Mouse (Mus musculus) MEL (cell line): ENCODE measurements around the gene Ern1. TPM values are rescaled to one million over a fixed set of nuclear protein-coding genes. Genes with fewer than 3 reads are reported as not detected.

Experiments used
- DNase-seq: peaks from one replicate; pipeline ENCODE4 v3.0.0; 2011; ENCODE audit warnings: low read depth, low spot score
- H3K27ac ChIP-seq: 2 replicates; pipeline ENCODE4 v1.5.1; 2012; ENCODE audit warnings: low read depth, mild to moderate bottlenecking, control low read depth, low read length, moderate library complexity; ENCODE audit not compliant: control insufficient read depth
- H3K27me3 ChIP-seq, 2 experiments: fragments of 150-350 bp in 1 of 2; sonication (generic) in 1 of 2; 2 replicates each; pipeline ENCODE4 v1.6.1; 2012; ENCODE audit warnings: low read length in 2 of 2, mild to moderate bottlenecking in 2 of 2, improper control_type of control experiment in 1 of 2, moderate library complexity in 1 of 2; ENCODE audit not compliant: insufficient read depth in 2 of 2, control insufficient read depth in 1 of 2
- H3K36me3 ChIP-seq, 2 experiments: 2 replicates each; pipeline ENCODE4 v1.6.1; 2012 to 2014; ENCODE audit warnings: low read length in 2 of 2, improper control_type of control experiment in 1 of 2, inconsistent platforms in 1 of 2, mild to moderate bottlenecking in 1 of 2; ENCODE audit not compliant: insufficient read depth in 2 of 2, control insufficient read depth in 1 of 2
- H3K4me1 ChIP-seq, 2 experiments: fragments of 150-350 bp in 1 of 2; sonication (generic) in 1 of 2; 2 replicates each; pipeline ENCODE4 v1.6.1; 2012; ENCODE audit warnings: low read length in 2 of 2, improper control_type of control experiment in 1 of 2, mild to moderate bottlenecking in 1 of 2; ENCODE audit not compliant: insufficient read depth in 2 of 2, control insufficient read depth in 1 of 2
- H3K4me3 ChIP-seq, 2 experiments: fragments of 150-350 bp in 1 of 2; sonication (generic) in 1 of 2; 2 replicates each; pipeline ENCODE4 v1.5.1; 2012; ENCODE audit warnings: low read depth in 2 of 2, low read length in 2 of 2, mild to moderate bottlenecking in 2 of 2, moderate library complexity in 2 of 2, control low read depth in 1 of 2, improper control_type of control experiment in 1 of 2; ENCODE audit not compliant: control insufficient read depth in 1 of 2, insufficient read depth in 1 of 2
- H3K79me2 ChIP-seq: 2 replicates; pipeline ENCODE4 v1.6.1; 2012; ENCODE audit warnings: mild to moderate bottlenecking, low read length, moderate library complexity; ENCODE audit not compliant: control insufficient read depth, poor library complexity, insufficient read depth
- H3K9ac ChIP-seq: 2 replicates; pipeline ENCODE4 v1.6.1; 2012; ENCODE audit warnings: low read depth, mild to moderate bottlenecking, control low read depth, low read length, moderate library complexity; ENCODE audit not compliant: control insufficient read depth, poor library complexity, severe bottlenecking
- H3K9me3 ChIP-seq: fragments of 150-350 bp; sonication (generic); replicated peaks from 2 replicates; pipeline ENCODE4 v1.6.1; 2012; ENCODE audit warnings: mild to moderate bottlenecking, low read length, improper control_type of control experiment, moderate library complexity; ENCODE audit not compliant: insufficient read depth
- CHD2 ChIP-seq: IDR thresholded peaks from 2 replicates; pipeline ENCODE4 v1.6.1; 2011; ENCODE audit warnings: low read length, improper control_type of control experiment
- ELF1 ChIP-seq: IDR thresholded peaks from 2 replicates; pipeline ENCODE4 v1.6.1; 2014; ENCODE audit warnings: low read depth, mild to moderate bottlenecking, inconsistent platforms, low read length, improper control_type of control experiment, moderate library complexity
- EP300 ChIP-seq, 2 experiments: IDR thresholded peaks; 2 replicates each; pipeline ENCODE4 v1.6.1; 2011; ENCODE audit warnings: improper control_type of control experiment in 2 of 2, low read length in 2 of 2, low read depth in 1 of 2, mild to moderate bottlenecking in 1 of 2
- NRF1 ChIP-seq: IDR thresholded peaks from 2 replicates; pipeline ENCODE4 v1.6.1; 2014; ENCODE audit warnings: low read depth, mild to moderate bottlenecking, inconsistent platforms, low read length, improper control_type of control experiment, moderate library complexity; ENCODE audit not compliant: poor library complexity, insufficient read depth, severe bottlenecking
- POLR2A ChIP-seq, 2 experiments: IDR thresholded peaks; 2 replicates each; pipeline ENCODE4 v1.6.1; 2011 to 2012; ENCODE audit warnings: low read length in 2 of 2, mild to moderate bottlenecking in 2 of 2, control low read depth in 1 of 2, improper control_type of control experiment in 1 of 2, low read depth in 1 of 2, moderate library complexity in 1 of 2; ENCODE audit not compliant: control insufficient read depth in 1 of 2, insufficient read depth in 1 of 2, poor library complexity in 1 of 2
- RAD21 ChIP-seq: IDR thresholded peaks from 2 replicates; pipeline ENCODE4 v1.6.1; 2011; ENCODE audit warnings: mild to moderate bottlenecking, low read depth, low read length, improper control_type of control experiment
- USF1 ChIP-seq: IDR thresholded peaks from 2 replicates; pipeline ENCODE4 v1.6.1; 2014; ENCODE audit warnings: low read depth, mild to moderate bottlenecking, inconsistent platforms, low read length, improper control_type of control experiment, moderate library complexity
- ZC3H11A ChIP-seq: IDR thresholded peaks from 2 replicates; pipeline ENCODE4 v1.6.1; 2012; ENCODE audit warnings: low read depth, mild to moderate bottlenecking, inconsistent platforms, low read length, improper control_type of control experiment
- ZNF384 ChIP-seq: IDR thresholded peaks from 2 replicates; pipeline ENCODE4 v1.6.1; 2012; ENCODE audit warnings: low read depth, mild to moderate bottlenecking, inconsistent platforms, low read length, improper control_type of control experiment
- polyA plus RNA-seq, 2 experiments: library from polyadenylated mRNA; stranded (reverse) in 1 of 2; unstranded in 1 of 2; fragments of >175 nt in 1 of 2; fragments of >200 nt in 1 of 2; gene quantifications; 2 replicates each; pipeline versions ENCODE4 v1.2.1 to v1.2.4; 2012; ENCODE audit warnings: low replicate concordance in 2 of 2, low read depth in 1 of 2; ENCODE audit not compliant: insufficient read length in 2 of 2, insufficient read depth in 1 of 2, missing spikeins in 1 of 2
- total RNA-seq: library from RNA; depleted of rRNA; stranded (reverse); fragments of 300-350 nt; gene quantifications from 2 replicates; pipeline ENCODE4 v1.2.3, GENCODE M21; 2012

The Ern1 gene
- total and polyA plus RNA-seq, 3 experiments, result 4.3 to 5.7 TPM; not detected in 1

DNA sequence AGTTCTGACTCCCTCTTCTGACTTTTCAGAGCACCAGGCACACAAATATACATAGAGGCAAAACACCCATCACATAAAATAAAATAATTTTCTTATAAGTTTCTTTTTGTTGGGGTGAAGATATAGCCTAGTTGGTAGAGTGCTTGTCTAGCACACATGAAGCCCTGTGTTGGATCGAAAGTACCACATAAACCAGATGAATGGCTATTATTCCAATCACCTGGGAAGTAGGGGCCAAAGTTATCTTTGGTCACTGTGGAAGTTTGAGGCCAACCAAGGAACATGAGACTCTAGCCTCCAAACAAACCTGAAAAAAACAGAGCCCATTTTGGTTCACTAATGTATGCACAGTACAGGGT, 22.1 kb downstream of the Ern1 start:
- Histone ChIP-seq H3K79me2 (peaks cover 5% of the 10 kb centered on the region; the same call in 1 of the 2 replicates), H3K27me3 (no peaks in the 10 kb centered on the region), H3K36me3 (peaks cover 0 to 44% of the 10 kb centered on the region in 2 experiments; a peak in 2 of 4 replicates), H3K4me3 (no peak overlapping the region), H3K27ac (no peak overlapping the region), H3K9ac (no peak overlapping the region), H3K4me1 (peaks cover 15 to 35% of the 10 kb centered on the region in 2 experiments), H3K9me3 (no peaks in the 10 kb centered on the region)
- no peak for DNase-seq
- TF ChIP-seq RAD21, result no peak
- no peak for TF ChIP-seq ZC3H11A
- TF ChIP-seq POLR2A (IDR thresholded peaks at IDR 0.05; ENCODE audit: control insufficient read depth in 1 of 2, insufficient read depth in 1 of 2, low read depth in 1 of 2, low read length in 2 of 2, poor library complexity in 1 of 2), result no peak

DNA sequence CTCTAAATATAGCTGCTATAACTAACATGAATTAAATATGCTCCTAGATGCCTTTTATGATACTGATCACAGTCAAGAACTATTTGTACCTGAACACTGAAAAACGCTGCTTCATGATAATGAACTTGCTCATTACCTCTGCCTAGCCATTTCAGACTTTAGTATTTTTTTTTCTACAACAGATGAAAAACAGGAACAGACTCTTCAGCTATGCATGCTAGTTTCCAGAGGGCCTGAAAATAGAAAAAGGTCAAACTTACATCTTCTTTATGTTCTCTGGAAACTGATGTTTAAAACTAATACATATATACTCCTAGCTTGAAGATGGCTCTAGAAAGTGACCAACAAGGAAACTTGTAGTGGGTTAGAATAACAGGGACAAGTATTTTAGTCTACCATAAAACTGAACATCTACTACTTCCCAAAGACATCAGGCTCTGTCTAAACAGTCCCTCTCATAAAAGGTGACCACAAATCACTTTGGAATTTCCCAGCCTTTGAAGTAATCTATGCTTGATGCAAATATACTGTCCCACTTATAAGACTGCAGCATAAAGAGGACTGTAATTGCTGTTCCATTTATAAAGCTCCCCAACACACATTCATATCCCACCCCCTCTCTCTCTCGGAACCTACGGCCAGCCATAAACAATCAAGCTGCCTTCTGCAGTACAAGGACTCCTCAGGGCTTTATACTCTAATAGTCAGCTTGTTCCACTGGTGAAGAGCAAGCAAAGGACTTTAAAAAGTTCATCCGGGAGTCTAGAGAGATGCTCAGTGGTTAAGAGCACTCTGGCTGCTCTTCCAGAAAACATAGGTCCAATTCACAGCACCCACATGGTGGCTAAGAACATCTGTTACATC, 22.7 kb downstream of the Ern1 start:
- DNase-seq, result no peak
- H3K27ac ChIP-seq, result no peak overlapping the region

GRCm38 (mm10) chr11:106463845-106464244, 23.8 kb downstream of the Ern1 start:
- H3K27me3 ChIP-seq, result no peaks in the 10 kb centered on the region
- H3K36me3 ChIP-seq, result peaks cover 0 to 45% of the 10 kb centered on the region in 2 experiments; a peak in 2 of 4 replicates
- peaks cover 18 to 34% of the 10 kb centered on the region in 2 experiments for H3K4me1 ChIP-seq
- TF ChIP-seq NRF1 (no peak), POLR2A (IDR thresholded peaks at IDR 0.05; ENCODE audit: control insufficient read depth in 1 of 2, insufficient read depth in 1 of 2, low read depth in 1 of 2, low read length in 2 of 2, poor library complexity in 1 of 2) (no peak), EP300 (IDR thresholded peaks at IDR 0.05; ENCODE audit: low read depth in 1 of 2, low read length in 2 of 2) (no peak)
- H3K79me2 ChIP-seq, result peaks cover 5% of the 10 kb centered on the region; the same call in 1 of the 2 replicates
- H3K4me3 ChIP-seq, result no peak overlapping the region
- DNase-seq, result no peak
- H3K9ac ChIP-seq, result no peak overlapping the region
- H3K27ac ChIP-seq, result no peak overlapping the region
- H3K9me3 ChIP-seq, result no peaks in the 10 kb centered on the region

More for the DNA sequence above, 22.7 kb downstream of the Ern1 start:
- Histone ChIP-seq H3K27me3 (no peaks in the 10 kb centered on the region), H3K9ac (no peak overlapping the region), H3K9me3 (no peaks in the 10 kb centered on the region), H3K36me3 (peaks cover 0 to 49% of the 10 kb centered on the region in 2 experiments; a peak in 2 of 4 replicates), H3K79me2 (peaks cover 5% of the 10 kb centered on the region; the same call in 1 of the 2 replicates), H3K4me3 (no peak overlapping the region), H3K4me1 (peaks cover 14 to 34% of the 10 kb centered on the region in 2 experiments)
- TF ChIP-seq ZNF384 (peak; percentile 87), CHD2 (no peak), USF1 (no peak), ELF1 (0 out of 2 replicates have a peak, but pooled peaks have one; percentile 16), EP300 (IDR thresholded peaks at IDR 0.05; ENCODE audit: low read depth in 1 of 2, low read length in 2 of 2) (peak in 1 of 2 experiments; percentile 43; a peak in 1 of 4 replicates)
